9 mouse cellular contexts compared by ENCODE assay signal in genomic region chr5:118773866-118774265, GRCm38 (mm10).
DNase-seq lines count a peak whose midpoint lies in the region; ATAC-seq and TF ChIP-seq lines count a peak whose summit lies in the region.
"Had no signal": no experiment of that assay in that cellular context is flagged by ENCODE, and none has a peak within 500 bp of the region (broad histone marks: within the 10 kb centered on the region; RNA-seq: fewer than 3 reads in every experiment).

No protein-coding gene starts in this region.

- ATAC-seq in limb, embryonic 14.5 days (ENCODE audit: low FRiP score, low read depth): no peak

- H3K27ac ChIP-seq in cerebellum, adult 2 months (ENCODE audit: insufficient read depth, low read length): no peak overlapping the region
- H3K27ac ChIP-seq in limb, embryonic 14.5 days (replicated peaks; ENCODE audit: low read depth, low read length): no peak overlapping the region
- H3K27ac ChIP-seq: lung, embryonic 15.5 days had no signal

- no peaks in the 10 kb centered on the region for H3K4me1 ChIP-seq in cerebellum, adult 2 months (ENCODE audit: control insufficient read depth, insufficient read depth, low read length)
- H3K4me1 ChIP-seq in limb, embryonic 14.5 days (ENCODE audit: control insufficient read depth, insufficient read depth, low read length): 0 out of 2 replicates have a peak, but pooled peaks cover 4% of the 10 kb centered on the region
- H3K4me1 ChIP-seq: lung, embryonic 15.5 days had no signal

- DNase-seq in cerebellum, adult 2 months: no peak
- no peak for DNase-seq in cerebellum, adult 11-12 months
- peak; percentile 69 to 72 for DNase-seq in layer of hippocampus, postnatal 10 days (ENCODE audit: low spot score in 2 of 2)
- DNase-seq in layer of hippocampus, adult 9-10 months (ENCODE audit: low spot score): no peak
- DNase-seq in ES-CJ7 (ENCODE audit: low read depth, low spot score): peak; percentile 59
- DNase-seq in embryo, embryonic 10 days (ENCODE audit: low spot score): peak; percentile 73
- peak; percentile 56 for DNase-seq in limb, embryonic 14.5 days (ENCODE audit: low spot score)
- no peak for DNase-seq in urinary bladder, postnatal 4 days (ENCODE audit: low spot score in 2 of 2)

- TF ChIP-seq POLR2A in cerebellum, adult 2 months (IDR thresholded peaks at IDR 0.05; ENCODE audit: borderline replicate concordance, insufficient read depth, low read length): no peak
- TF ChIP-seq POLR2A in limb, embryonic 14.5 days (IDR thresholded peaks at IDR 0.05; ENCODE audit: borderline replicate concordance, extremely low read depth, insufficient read depth, insufficient read length): no peak

- no peak overlapping the region for H3K4me3 ChIP-seq in cerebellum, adult 2 months (replicated peaks; ENCODE audit: insufficient read depth, low read depth, low read length)
- no peak overlapping the region for H3K4me3 ChIP-seq in limb, embryonic 14.5 days (replicated peaks; ENCODE audit: low read length)
- H3K4me3 ChIP-seq: lung, embryonic 15.5 days had no signal

- H3K9me3 ChIP-seq in limb, embryonic 14.5 days (ENCODE audit: control insufficient read depth, low read length): no peaks in the 10 kb centered on the region
- H3K9me3 ChIP-seq: lung, embryonic 15.5 days had no signal

- 24% methylated on average over 3 of the region's 3 CpGs for WGBS in cerebellum, adult 2 months
- 30% methylated on average over 3 of the region's 3 CpGs for WGBS in limb, embryonic 14.5 days

- no peaks in the 10 kb centered on the region for H3K36me3 ChIP-seq in limb, embryonic 14.5 days (ENCODE audit: control insufficient read depth, insufficient read depth, low read length)
- H3K36me3 ChIP-seq: lung, embryonic 15.5 days had no signal

- no peaks in the 10 kb centered on the region for H3K27me3 ChIP-seq in cerebellum, adult 2 months (ENCODE audit: control insufficient read depth, insufficient read depth, low read length)
- H3K27me3 ChIP-seq in limb, embryonic 14.5 days (ENCODE audit: control insufficient read depth, insufficient read depth, low read length): no peaks in the 10 kb centered on the region
- H3K27me3 ChIP-seq: lung, embryonic 15.5 days had no signal

- no peak overlapping the region for H3K4me2 ChIP-seq in limb, embryonic 14.5 days (replicated peaks; ENCODE audit: low read depth, low read length, severe bottlenecking)
- H3K4me2 ChIP-seq: lung, embryonic 15.5 days had no signal

- H3K9ac ChIP-seq in limb, embryonic 14.5 days (ENCODE audit: low read depth, low read length, severe bottlenecking): no peak overlapping the region
- H3K9ac ChIP-seq: lung, embryonic 15.5 days had no signal

- TF ChIP-seq CTCF in cerebellum, adult 2 months (IDR thresholded peaks at IDR 0.05; ENCODE audit: borderline replicate concordance, insufficient read depth, low read depth, low read length): peak; percentile 61

Comparison
In these comparisons a context has a peak if more than half of its experiments do, and no peak if none do; other contexts are left out.
1. DNase-seq: peak in layer of hippocampus, postnatal 10 days (2 of 2), ES-CJ7 (single experiment), embryo, embryonic 10 days (single experiment) and limb, embryonic 14.5 days (single experiment); none in cerebellum, adult 2 months (0 of 2), cerebellum, adult 11-12 months (single experiment), layer of hippocampus, adult 9-10 months (single experiment) and urinary bladder, postnatal 4 days (0 of 2).